Mouse (Mus musculus) neural tube, embryonic 12.5 days (tissue): Measurements from ENCODE around the gene Amt. TPM values are rescaled to one million over a fixed set of nuclear protein-coding genes. Genes with fewer than 3 reads are reported as not detected.
"Not testable (repeated sequence)": the region's sequence is repeated elsewhere in the genome, so short reads cannot be mapped to it uniquely, and the experiment has no call there.

Experiments used
- ATAC-seq: fragments of 200-750 bp; cut with Nextera tagmentation; 2 replicates; pipeline ENCODE4 v1.8.0; 2017; ENCODE audit warnings: low read depth, mild to moderate bottlenecking, moderate TSS enrichment, moderate library complexity; ENCODE audit not compliant: low FRiP score
- H3K27ac ChIP-seq: fragments of 300-500 bp; sonication (generic); 2 replicates; pipeline ENCODE4 v1.5.1; 2016
- H3K27me3 ChIP-seq: fragments of 300-500 bp; sonication (generic); replicated peaks from 2 replicates; pipeline ENCODE4 v1.6.1; 2016; ENCODE audit warnings: mild to moderate bottlenecking
- H3K36me3 ChIP-seq: fragments of 300-500 bp; sonication (generic); 2 replicates; pipeline ENCODE4 v1.6.1; 2016; ENCODE audit warnings: mild to moderate bottlenecking
- H3K4me1 ChIP-seq: fragments of 300-500 bp; sonication (generic); 2 replicates; pipeline ENCODE4 v1.6.1; 2016
- H3K4me2 ChIP-seq: fragments of 300-500 bp; sonication (generic); replicated peaks from 2 replicates; pipeline ENCODE4 v1.6.1; 2016; ENCODE audit warnings: mild to moderate bottlenecking
- H3K4me3 ChIP-seq: fragments of 300-500 bp; sonication (generic); 2 replicates; pipeline ENCODE4 v1.5.1; 2016
- H3K9ac ChIP-seq: fragments of 300-500 bp; sonication (generic); 2 replicates; pipeline ENCODE4 v1.6.1; 2016; ENCODE audit warnings: mild to moderate bottlenecking
- H3K9me3 ChIP-seq: fragments of 300-500 bp; sonication (generic); 2 replicates; pipeline ENCODE4 v1.6.1; 2016; ENCODE audit warnings: mild to moderate bottlenecking
- WGBS: fragments of 180-500 bp; shearing (Covaris S2); methylation state at CpG from one replicate; pipeline ENCODE4 v1.1.7; 2016; 5-methylcytosine and 5-hydroxymethylcytosine counted together
- polyA plus RNA-seq: library from polyadenylated mRNA; unstranded; fragments of >200 nt; fragmentation: Nextera tagmentation; extraction: Ambion mirVana; gene quantifications from 2 replicates; pipeline ENCODE4 v1.2.1, GENCODE M21; 2016

Gene Amt
- polyA plus RNA-seq, 1 experiment from 2014 or later = 18.9 TPM

GRCm38 (mm10) chr9:108322054-108322453 is 25.4 kb downstream of the Amt start:
- H3K36me3 ChIP-seq = not testable (repeated sequence)

DNA sequence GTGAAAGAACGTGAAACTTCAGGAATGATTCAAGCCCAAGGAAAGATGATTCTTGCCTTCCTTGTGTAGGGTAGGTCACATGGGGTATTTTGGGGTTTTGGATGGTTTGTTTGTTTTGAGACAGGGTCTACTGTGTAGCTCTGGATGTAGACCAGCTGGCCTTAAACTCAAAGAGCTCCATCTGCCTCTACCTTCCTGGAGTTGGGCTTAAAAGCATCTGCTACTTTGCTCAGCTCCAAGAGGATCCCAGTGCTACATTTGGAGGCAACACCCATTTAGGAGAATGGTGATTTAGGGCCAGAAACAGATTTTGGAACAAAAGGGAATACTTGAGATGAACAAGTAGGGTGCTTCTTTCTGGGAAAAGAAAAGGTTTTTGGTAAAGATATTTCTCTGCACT is 28.1 kb downstream of the Amt start:
- Histone ChIP-seq H3K9ac (no peak overlapping the region), H3K4me3 (no peak overlapping the region), H3K27me3 (no peaks in the 10 kb centered on the region), H3K9me3 (no peaks in the 10 kb centered on the region), H3K4me1 (no peaks in the 10 kb centered on the region), H3K4me2 (no peak overlapping the region), H3K36me3 (peaks cover 24% of the 10 kb centered on the region), H3K27ac (no peak overlapping the region)
- 91% methylated on average over 1 of the region's 1 CpGs for WGBS
- ATAC-seq = no peak

More at GRCm38 (mm10) chr9:108322054-108322453, 25.4 kb downstream of the Amt start:
- not testable (repeated sequence) for H3K4me1 ChIP-seq, H3K4me2 ChIP-seq, H3K27ac ChIP-seq, H3K4me3 ChIP-seq, H3K27me3 ChIP-seq, ATAC-seq, H3K9ac ChIP-seq, H3K9me3 ChIP-seq
- 92% methylated on average over 7 of the region's 7 CpGs for WGBS

GRCm38 (mm10) chr9:108325811-108326210 is 29.2 kb downstream of the Amt start:
- Histone ChIP-seq H3K9ac (no peak overlapping the region), H3K9me3 (no peaks in the 10 kb centered on the region), H3K4me1 (no peaks in the 10 kb centered on the region), H3K4me2 (no peak overlapping the region), H3K27ac (no peak overlapping the region), H3K27me3 (no peaks in the 10 kb centered on the region), H3K4me3 (no peak overlapping the region), H3K36me3 (peaks cover 31% of the 10 kb centered on the region)
- WGBS = 93% methylated on average over 2 of the region's 2 CpGs
- no peak for ATAC-seq

- Histone ChIP-seq H3K36me3 (peaks cover 26% of the 10 kb centered on the region), H3K4me2 (peak overlapping the region; percentile 64), H3K27me3 (no peaks in the 10 kb centered on the region), H3K4me3 (no peak overlapping the region), H3K4me1 (peaks cover 17% of the 10 kb centered on the region), H3K9me3 (no peaks in the 10 kb centered on the region), H3K27ac (0 out of 2 replicates have a peak overlapping the region, but pooled peaks have one; percentile 1), H3K9ac (no peak overlapping the region)
- WGBS = 76% methylated on average over 10 of the region's 10 CpGs
- no peak for ATAC-seq
Observed at GRCm38 (mm10) chr9:108337848-108338550, 41.3 kb downstream of the Amt start.

- 33% methylated on average over 6 of the region's 6 CpGs for WGBS
- 0 out of 2 replicates have a peak, but pooled peaks have one; percentile 3 for ATAC-seq
- H3K27ac ChIP-seq = peak overlapping the region; percentile 85; the same call in 1 of the 2 replicates
- H3K9me3 ChIP-seq = no peaks in the 10 kb centered on the region
- H3K4me1 ChIP-seq = peaks cover 17% of the 10 kb centered on the region
- H3K4me3 ChIP-seq = peak overlapping the region; percentile 82; the same call in 1 of the 2 replicates
- peak overlapping the region; percentile 90 for H3K9ac ChIP-seq
- H3K27me3 ChIP-seq = no peaks in the 10 kb centered on the region
- H3K36me3 ChIP-seq = peaks cover 23% of the 10 kb centered on the region
- peak overlapping the region; percentile 64 for H3K4me2 ChIP-seq
Observed at GRCm38 (mm10) chr9:108338551-108338885, 41.9 kb downstream of the Amt start.

DNA sequence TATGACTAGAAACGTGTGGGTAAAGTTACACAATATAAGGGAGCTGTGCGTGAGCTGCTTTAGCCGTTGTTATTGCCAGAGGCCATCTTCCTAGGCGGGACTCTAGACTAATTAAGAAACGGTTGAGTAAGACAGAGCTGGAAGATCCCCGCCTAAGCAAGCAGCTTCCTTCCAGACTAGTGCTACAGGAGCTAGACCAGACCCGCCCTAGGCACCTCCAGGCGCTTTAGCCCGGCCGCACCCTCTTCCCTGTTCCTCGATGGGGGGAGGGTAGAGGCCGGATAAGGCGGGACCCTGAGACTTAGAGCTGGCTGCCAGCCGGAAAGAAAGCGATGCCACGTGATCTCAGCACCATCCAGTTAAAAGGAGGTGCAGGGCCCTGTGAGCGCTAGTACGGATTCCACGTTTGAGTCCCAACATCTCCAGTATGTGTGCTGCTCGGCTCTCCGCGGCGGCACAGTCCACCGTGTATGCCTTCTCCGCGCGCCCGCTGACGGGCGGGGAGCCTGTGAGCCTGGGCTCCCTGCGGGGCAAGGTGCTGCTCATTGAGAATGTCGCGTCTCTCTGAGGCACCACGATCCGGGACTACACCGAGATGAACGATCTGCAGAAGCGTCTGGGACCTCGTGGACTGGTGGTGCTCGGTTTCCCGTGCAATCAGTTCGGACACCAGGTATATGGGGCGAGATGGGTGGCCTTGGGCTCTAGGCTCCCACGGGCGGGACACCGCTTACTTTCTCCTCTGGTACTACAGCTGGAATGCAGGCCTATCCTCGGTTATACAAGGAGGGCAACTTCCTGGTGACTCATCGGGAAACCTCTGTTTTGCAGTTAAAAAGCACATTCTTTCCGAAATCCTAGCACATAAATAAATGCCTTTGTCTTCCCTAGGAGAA is 42.5 kb downstream of the Amt start, which contains the start of gene Gpx1:
TSS of gene Gpx1 (plus strand) at position 18 of the 896 bp plus-strand sequence.
- Histone ChIP-seq H3K4me1 (peaks cover 17% of the 10 kb centered on the region), H3K9ac (peak within 1 kb of the TSS; percentile 90), H3K36me3 (peaks cover 16% of the 10 kb centered on the region), H3K9me3 (no peaks in the 10 kb centered on the region), H3K4me2 (peak within 1 kb of the TSS; percentile 64), H3K4me3 (peak within 1 kb of the TSS; percentile 82), H3K27ac (peak within 1 kb of the TSS; percentile 85), H3K27me3 (no peaks in the 10 kb centered on the region)
- WGBS = under 1% methylated on average over 49 of the region's 49 CpGs
- ATAC-seq = peak; percentile 98

DNA sequence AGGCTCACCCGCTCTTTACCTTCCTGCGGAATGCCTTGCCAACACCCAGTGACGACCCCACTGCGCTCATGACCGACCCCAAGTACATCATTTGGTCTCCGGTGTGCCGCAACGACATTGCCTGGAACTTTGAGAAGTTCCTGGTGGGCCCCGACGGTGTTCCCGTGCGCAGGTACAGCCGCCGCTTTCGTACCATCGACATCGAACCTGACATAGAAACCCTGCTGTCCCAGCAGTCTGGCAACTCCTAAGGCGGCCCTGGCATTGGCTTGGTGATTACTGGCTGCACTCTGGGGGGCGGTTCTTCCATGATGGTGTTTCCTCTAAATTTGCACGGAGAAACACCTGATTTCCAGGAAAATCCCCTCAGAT is 43.2 kb downstream of the Amt start:
- peak overlapping the region; percentile 90 for H3K9ac ChIP-seq
- H3K27ac ChIP-seq = no peak overlapping the region
- H3K9me3 ChIP-seq = no peaks in the 10 kb centered on the region
- no peaks in the 10 kb centered on the region for H3K27me3 ChIP-seq
- 14% methylated on average over 20 of the region's 20 CpGs for WGBS
- ATAC-seq = no peak
- peak overlapping the region; percentile 64 for H3K4me2 ChIP-seq
- H3K4me1 ChIP-seq = peaks cover 17% of the 10 kb centered on the region
- peaks cover 9% of the 10 kb centered on the region for H3K36me3 ChIP-seq
- peak overlapping the region; percentile 82 for H3K4me3 ChIP-seq

DNA sequence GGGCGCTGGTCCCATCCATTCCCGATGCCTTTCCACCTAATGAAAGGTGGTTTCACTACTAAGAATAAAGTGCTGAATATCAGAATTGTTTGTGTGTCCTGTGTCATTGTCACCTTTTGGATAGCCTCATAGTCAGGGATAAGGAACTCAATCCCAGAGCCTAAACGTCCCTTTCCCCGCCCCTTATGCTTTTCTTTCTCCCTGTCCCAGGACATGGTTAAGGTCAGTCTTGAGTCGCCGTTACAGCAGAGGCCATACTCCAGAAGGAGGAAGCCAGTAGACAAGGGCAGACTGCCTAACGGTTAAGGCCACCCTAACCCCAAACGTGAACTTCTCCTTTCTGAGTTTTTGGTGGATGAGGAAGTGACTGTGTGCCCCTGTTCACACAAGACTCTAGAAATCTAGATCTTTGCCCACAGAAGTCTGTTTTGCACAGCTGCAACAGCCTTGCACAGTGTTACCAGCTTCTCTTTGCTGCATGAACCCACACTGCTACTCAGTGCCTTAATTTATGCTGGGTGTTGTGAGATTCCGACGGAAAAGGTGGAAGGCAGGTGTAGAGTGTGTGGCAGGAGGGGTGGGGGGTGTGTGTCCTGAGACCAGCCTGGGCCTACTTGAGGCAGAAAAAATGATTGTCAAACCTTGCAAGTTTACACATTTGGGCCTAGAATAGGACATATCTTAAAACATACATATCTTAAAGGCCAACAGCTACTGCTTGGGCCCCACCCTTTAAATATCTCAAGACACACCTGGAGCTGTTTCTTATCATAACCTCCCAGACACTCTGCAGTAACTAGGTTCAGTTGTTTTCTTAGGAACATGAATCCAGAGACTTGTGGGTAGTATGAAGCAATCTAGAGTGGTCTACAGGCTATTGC is 43.8 kb downstream of the Amt start:
- H3K4me3 ChIP-seq = peak overlapping the region; percentile 82
- H3K36me3 ChIP-seq = peaks cover 3% of the 10 kb centered on the region
- H3K9ac ChIP-seq = peak overlapping the region; percentile 90
- H3K27me3 ChIP-seq = no peaks in the 10 kb centered on the region
- ATAC-seq = no peak
- no peak overlapping the region for H3K27ac ChIP-seq
- no peaks in the 10 kb centered on the region for H3K9me3 ChIP-seq
- H3K4me2 ChIP-seq = peak overlapping the region; percentile 64
- peaks cover 17% of the 10 kb centered on the region for H3K4me1 ChIP-seq
- 70% methylated on average over 10 of the region's 10 CpGs for WGBS

DNA sequence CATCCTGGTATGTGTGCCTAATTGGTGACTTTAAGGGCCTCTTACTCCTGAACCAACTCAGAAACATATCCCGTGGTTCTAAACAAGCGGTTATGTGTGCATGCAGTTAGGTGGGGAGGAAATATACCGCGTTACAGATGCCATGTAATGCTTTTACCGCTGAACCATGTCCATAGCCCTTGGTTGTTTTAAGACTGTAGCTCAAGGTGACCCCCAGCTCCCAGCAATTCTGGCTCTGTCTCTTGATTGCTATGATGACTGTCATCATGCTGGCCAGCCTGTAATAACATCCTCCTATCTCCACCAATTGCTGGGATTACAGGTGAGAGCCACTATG is 44.5 kb downstream of the Amt start:
- no peak for ATAC-seq
- H3K27ac ChIP-seq = no peak overlapping the region
- H3K9me3 ChIP-seq = no peaks in the 10 kb centered on the region
- H3K36me3 ChIP-seq = peaks cover 2% of the 10 kb centered on the region; the same call in 1 of the 2 replicates
- H3K27me3 ChIP-seq = no peaks in the 10 kb centered on the region
- 0 out of 2 replicates have a peak overlapping the region, but pooled peaks have one; percentile 64 for H3K4me2 ChIP-seq
- peaks cover 17% of the 10 kb centered on the region for H3K4me1 ChIP-seq
- H3K9ac ChIP-seq = no peak overlapping the region
- WGBS = 92% methylated on average over 5 of the region's 5 CpGs
- H3K4me3 ChIP-seq = no peak overlapping the region

DNA sequence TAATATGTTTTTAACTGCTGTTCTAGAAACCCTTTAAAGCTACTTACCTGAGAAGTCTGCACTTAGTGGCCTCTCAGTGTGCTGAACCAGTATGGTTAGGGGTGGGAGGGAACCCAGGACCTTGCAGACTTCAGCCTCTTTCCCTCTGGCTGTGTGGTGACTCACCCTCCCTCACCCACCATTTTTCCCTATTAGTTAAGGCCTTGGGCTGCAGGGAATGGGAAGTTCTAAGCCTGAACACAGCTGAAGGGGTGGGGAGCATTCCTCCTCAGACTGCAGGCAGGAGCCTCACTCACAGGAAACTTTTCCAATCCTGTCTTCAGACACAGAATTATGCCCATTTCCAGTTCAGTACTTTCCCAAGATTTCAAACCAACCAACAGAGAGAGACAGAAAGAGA is 45.1 kb downstream of the Amt start:
- Histone ChIP-seq H3K4me2 (no peak overlapping the region), H3K9ac (no peak overlapping the region), H3K27ac (no peak overlapping the region), H3K4me3 (no peak overlapping the region), H3K27me3 (no peaks in the 10 kb centered on the region), H3K36me3 (peaks cover 2% of the 10 kb centered on the region; the same call in 1 of the 2 replicates), H3K9me3 (no peaks in the 10 kb centered on the region), H3K4me1 (peaks cover 19% of the 10 kb centered on the region)
- no peak for ATAC-seq

DNA sequence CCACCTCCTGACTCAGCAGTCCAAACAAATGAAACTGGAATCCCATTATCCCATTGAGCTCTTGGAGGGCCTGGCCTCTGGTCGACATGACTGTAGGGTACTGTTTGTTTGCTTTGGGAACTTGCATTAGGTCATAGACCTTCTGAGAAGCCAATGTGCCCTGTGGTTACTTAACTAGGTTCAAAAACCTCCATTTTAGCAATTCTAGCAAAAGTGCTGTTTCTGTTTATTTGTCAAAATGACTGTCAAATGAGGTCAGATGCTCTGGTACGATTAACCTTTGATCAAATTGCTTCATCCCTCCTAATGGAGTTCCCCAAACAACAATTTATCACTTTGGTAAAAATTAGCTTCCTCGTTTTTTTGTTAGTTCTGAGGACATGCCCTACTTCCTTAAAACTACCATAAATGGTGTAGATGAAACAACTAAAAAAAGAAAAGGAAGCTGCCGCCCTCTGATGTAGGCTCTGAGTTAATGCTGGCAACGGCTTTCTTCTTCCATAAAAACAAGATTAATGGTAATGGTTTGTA is 45.7 kb downstream of the Amt start:
- no peak for ATAC-seq
- Histone ChIP-seq H3K27me3 (no peaks in the 10 kb centered on the region), H3K4me1 (peaks cover 20% of the 10 kb centered on the region), H3K9me3 (no peaks in the 10 kb centered on the region), H3K27ac (no peak overlapping the region), H3K4me2 (no peak overlapping the region), H3K9ac (no peak overlapping the region), H3K4me3 (no peak overlapping the region), H3K36me3 (peaks cover 2% of the 10 kb centered on the region; the same call in 1 of the 2 replicates)
- 49% methylated on average over 5 of the region's 5 CpGs for WGBS
